Mouse (Mus musculus): ENCODE measurements around the gene Shroom3.

Shroom3 gene

DNA sequence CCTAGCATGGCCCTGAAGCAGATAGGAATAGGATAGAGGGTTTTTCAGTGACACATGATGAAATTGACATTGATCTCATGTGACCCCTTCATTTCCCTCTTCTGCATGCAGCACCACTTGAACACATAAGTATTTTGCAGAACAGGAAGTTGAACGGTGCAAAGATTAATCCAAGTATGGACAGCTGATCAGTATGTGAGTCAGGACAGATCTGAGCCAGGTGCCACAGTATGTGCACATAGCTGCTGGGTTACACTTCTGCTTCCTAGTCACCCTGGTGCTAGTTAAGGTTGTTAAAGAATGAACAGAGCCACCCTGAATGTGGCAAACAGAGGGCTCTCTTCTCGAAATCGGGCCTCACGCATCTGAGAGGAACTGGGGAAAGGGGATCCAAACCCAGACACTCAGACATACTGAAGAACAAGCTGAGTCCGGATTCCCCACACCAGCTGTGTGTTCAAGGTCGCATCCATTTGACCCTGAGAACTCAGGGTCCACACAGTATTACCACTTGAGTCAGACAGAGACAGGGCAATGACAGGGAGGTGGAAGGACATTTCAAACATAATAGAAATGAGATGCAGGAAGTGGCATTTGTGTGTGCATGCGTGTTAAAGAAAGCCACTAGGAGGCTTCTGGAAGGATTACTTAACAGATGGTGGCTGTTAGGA is 251.2 kb downstream of the Shroom3 start:
- ChIA-PET CTCF (interaction anchor here in 1 of 4 experiments (1.4 kb wide), 1 partner anchor 11 kb away, joined by 3 read pairs; no protein-coding TSS in a partner anchor), POLR2A (interaction anchor here (0.6 to 3.4 kb wide), 9 partner anchors 10 to 178 kb away, joined by 3 to 33 read pairs (median 3); no protein-coding TSS in a partner anchor)

DNA sequence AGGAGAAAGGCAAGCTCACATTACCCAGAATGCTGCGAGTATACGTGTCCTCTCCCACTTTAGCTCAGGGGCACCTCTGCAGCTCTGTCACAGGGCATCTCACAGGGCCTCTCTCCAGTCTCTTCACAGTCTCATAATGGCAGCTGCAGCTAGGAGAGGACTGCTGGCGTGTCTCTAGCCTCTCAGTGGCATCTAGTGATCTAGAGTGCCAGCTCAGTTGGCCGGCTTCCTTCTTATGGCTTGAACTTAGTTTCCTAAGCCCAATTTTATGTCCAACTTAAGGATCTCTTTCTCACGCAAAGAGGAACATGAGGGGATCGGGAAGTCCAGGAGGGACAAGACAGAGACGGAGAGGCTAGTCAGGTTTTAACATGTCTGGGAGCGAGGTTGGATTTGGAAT is 252.6 kb downstream of the Shroom3 start:
- ChIA-PET POLR2A (interaction anchor here in 2 of 4 experiments (0.6 to 3.4 kb wide), 16 partner anchors 8 to 246 kb away, joined by 3 to 33 read pairs (median 4); no protein-coding TSS in a partner anchor), CTCF (interaction anchor here in 1 of 4 experiments (0.6 to 1.1 kb wide), 5 partner anchors 11 to 44 kb away, joined by 3 to 5 read pairs (median 3); no protein-coding TSS in a partner anchor)

DNA sequence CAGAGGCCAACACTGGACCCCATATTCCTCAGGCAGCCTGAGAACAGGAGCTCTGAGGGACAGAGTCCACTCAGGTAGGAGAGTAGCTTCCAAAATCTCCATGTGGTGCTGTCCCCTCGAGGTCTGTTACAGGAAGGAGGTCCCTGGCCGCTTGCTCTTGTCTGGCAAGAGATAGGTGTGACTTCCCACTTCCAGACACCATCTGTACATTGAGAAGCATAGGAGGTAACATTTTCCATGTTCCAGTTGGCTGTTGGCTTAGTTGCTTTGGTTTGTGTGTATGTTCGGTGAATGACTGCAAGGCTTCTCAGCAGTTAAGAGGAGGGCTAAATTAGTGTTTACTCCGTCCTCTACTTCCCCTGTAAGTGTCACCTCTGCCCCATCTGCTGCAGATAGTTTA is 254.5 kb downstream of the Shroom3 start:
- POLR2A ChIA-PET = interaction anchor here in 2 of 4 experiments (0.9 to 7.3 kb wide), 7 partner anchors 10 to 82 kb away, joined by 3 to 40 read pairs (median 6); no protein-coding TSS in a partner anchor
- CTCF ChIA-PET = interaction anchor here in 1 of 4 experiments (1.1 kb wide), 1 partner anchor 17 kb away, joined by 3 read pairs; no protein-coding TSS in a partner anchor

DNA sequence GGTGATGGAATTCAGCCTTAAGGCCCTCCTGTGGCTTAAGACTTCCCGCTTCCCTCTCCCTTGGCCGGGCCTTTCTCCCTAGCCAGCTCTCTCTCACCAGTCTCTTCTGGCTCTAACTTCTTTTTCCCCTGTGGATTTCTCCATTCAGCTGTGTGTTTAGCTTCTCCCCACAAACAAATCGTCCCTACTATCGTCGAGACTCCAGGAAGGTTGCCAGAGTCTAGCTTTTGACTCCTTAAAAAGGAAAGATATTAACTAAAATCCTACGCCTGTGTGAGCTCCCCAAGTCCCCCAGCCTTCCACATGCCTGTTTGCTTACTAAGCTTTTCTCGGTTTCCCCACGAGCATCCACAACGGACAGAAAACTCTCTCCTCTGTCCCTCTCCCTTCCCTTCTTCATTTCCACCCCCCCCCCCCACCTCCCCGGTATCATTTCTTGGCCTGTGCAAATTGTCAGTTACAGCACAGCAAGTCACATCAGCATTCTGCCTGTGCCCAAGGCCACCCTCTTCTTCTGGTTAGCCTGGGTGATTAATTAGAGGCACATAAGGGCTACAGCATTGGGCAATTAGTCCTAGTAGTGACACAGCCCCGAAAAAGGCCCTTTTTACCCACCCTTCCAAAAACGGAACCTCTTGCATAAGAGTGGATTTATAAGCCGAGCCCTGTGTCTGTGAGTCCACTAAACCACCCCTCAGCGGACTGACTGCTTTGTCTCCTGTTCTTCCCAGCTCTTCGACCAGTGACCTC is 256.2 kb downstream of the Shroom3 start:
- ChIA-PET POLR2A (interaction anchor here (0.5 to 7.3 kb wide), 16 partner anchors 9 to 279 kb away, joined by 3 to 40 read pairs (median 3); no protein-coding TSS in a partner anchor), CTCF (interaction anchor here in 3 of 4 experiments (0.6 to 1.6 kb wide), 5 partner anchors 15 to 255 kb away, joined by 3 to 4 read pairs (median 4); no protein-coding TSS in a partner anchor)

DNA sequence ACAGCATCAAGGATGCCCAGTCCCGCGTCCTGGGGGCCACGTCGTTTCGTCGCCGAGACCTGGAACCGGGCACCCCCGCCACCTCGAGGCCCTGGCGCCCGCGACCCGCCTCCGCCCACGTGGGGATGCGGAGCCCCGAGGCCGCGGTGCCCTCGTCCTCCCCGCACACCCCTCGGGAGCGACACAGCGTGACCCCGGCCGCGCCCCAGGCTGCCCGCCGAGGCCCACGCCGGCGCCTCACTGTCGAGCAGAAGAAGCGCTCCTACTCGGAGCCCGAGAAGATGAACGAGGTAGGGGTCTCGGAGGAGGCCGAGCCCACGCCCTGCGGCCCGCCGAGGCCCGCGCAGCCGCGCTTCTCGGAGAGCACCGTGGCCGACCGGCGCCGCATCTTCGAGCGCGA is 258.9 kb downstream of the Shroom3 start:
- ChIA-PET POLR2A (interaction anchor here (0.5 to 7.3 kb wide), 18 partner anchors 8 to 246 kb away, joined by 3 to 40 read pairs (median 4); no protein-coding TSS in a partner anchor), CTCF (interaction anchor here (0.9 to 4.6 kb wide), 10 partner anchors 12 to 216 kb away, joined by 3 to 24 read pairs (median 4); no protein-coding TSS in a partner anchor)

DNA sequence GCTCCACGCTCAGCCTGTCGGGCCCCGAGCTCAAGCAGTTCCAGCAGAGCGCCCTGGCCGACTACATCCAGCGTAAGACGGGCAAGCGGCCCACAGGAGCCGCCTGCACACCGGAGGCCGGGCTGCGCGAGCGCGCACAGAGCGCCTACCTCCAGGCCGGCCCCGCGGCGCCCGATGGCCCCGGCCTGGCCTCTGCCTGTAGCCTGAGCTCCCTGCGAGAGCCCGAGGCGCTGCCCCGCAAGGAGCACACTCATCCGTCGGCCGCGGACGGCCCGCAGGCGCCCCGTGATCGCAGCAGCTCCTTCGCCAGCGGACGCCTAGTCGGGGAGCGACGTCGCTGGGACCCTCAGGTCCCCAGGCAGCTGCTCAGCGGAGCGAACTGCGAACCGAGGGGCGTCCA is 259.3 kb downstream of the Shroom3 start:
- ChIA-PET POLR2A (interaction anchor here (0.5 to 7.3 kb wide), 18 partner anchors 9 to 246 kb away, joined by 3 to 40 read pairs (median 4); no protein-coding TSS in a partner anchor), CTCF (interaction anchor here (0.7 to 4.6 kb wide), 14 partner anchors 11 to 442 kb away, joined by 3 to 24 read pairs (median 3); no protein-coding TSS in a partner anchor)

DNA sequence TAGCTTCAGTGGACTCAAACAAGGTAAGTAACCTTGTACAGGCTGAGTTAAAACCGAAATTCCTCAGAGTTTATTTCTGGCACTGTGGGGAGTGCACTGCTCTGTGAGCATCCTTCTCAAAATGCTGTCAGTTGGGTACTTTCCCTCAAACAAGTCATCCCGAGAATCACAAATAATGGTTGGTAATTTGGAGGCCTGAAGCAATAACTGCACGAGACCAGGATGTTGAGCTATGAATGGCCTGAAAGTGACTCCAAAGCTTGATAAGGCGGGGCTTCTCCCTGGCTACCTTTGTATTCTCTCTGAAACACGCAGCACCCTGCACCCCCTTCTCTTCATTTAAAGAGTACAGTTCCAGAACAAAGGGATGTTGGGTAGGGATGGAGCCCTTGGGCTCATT is 261.6 kb downstream of the Shroom3 start:
- POLR2A ChIA-PET = interaction anchor here in 2 of 4 experiments (0.6 to 2.5 kb wide), 17 partner anchors 9 to 261 kb away, joined by 3 to 9 read pairs (median 3); partner anchors contain the start of genes Sept11 (in 1 of the 2) and Shroom3 (in 1 of the 2)
- CTCF ChIA-PET = interaction anchor here in 3 of 4 experiments (0.8 to 4.6 kb wide), 5 partner anchors 10 to 216 kb away, joined by 3 to 24 read pairs (median 4); no protein-coding TSS in a partner anchor

DNA sequence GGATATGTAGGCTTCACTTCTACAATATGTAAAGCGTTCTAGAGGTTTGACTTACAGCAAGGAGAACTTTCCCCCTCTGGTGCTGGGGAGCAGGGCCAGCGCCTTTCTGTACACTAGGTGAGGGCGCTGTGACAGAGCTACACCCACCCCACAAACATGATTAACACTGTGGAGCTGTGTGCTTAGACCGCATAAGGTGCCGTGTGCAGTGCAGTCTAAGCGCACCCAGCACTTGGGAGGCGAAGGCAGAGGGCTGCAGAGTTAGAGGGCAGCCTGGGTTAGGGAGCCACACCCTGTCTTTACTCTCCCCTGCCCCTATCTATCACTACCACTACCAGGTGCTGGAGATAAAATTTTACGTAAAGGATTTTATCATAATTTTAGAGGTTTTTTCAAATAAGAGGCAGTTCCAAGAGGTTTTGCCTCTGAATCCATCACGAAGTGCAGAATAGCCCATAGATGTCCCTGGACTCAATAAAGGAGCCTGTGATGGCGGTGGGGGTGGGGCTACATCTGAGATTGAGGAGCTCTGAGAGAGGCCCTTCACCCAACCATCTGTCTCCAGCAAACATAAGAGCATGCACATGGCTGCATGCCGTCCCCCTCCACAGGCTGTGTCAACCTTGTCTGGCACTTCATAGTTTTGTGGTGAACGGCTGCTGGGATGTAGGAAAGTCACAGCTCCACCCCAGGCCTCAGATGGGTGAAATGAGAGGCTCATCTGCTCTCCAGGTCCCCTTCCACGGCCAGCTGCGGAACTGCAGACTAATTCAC is 265.9 kb downstream of the Shroom3 start:
- CTCF ChIA-PET = interaction anchor here in 3 of 4 experiments (0.7 to 2.2 kb wide), 5 partner anchors 21 to 321 kb away, joined by 3 to 7 read pairs (median 3); no protein-coding TSS in a partner anchor
- POLR2A ChIA-PET = interaction anchor here in 3 of 4 experiments (0.5 to 4.0 kb wide), 16 partner anchors 8 to 451 kb away, joined by 3 to 21 read pairs (median 4); no protein-coding TSS in a partner anchor

DNA sequence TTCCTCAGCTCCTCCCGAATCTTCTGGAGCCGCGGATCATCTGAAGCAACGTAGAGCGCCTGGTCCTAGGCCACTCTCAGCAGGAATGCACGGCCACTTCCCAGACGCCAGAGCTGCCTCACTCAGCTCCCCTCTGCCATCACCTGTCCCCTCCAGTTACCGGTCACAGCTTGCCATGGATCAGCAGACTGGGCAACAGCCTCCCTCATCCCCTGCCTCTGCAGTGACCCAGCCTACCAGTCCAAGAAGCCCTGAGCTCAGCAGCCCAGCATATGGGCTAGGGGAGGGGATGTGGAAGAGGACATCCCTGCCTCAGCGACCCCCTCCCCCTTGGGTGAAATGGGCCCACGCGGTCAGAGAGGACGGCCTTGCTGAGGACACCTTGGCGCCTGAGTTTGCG is 267.3 kb downstream of the Shroom3 start:
- ChIA-PET CTCF (interaction anchor here (0.6 to 2.2 kb wide), 8 partner anchors 9 to 268 kb away, joined by 3 to 7 read pairs (median 3); no protein-coding TSS in a partner anchor), POLR2A (interaction anchor here in 3 of 4 experiments (0.6 to 4.0 kb wide), 15 partner anchors 9 to 196 kb away, joined by 3 to 21 read pairs (median 4); no protein-coding TSS in a partner anchor)

DNA sequence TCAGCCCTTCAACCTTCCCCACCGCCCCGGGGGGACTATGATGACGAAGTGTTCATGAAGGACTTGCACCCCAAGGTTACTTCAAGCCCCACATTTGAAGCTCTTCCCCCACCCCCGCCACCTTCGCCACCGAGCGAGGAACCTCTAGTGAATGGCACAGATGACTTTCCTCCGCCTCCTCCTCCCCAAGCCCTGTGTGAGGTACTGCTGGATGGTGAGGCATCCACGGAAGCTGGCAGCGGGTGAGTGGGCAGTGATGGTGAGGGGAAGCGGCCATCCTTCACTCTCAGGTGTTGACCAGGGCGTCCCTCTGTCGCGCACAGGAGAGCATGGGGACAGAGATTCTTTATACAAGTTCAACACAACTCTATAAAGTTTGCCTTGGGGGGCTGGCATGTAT is 267.8 kb downstream of the Shroom3 start:
- ChIA-PET CTCF (interaction anchor here in 3 of 4 experiments (1.0 to 2.2 kb wide), 3 partner anchors 20 to 223 kb away, joined by 3 to 7 read pairs (median 6); no protein-coding TSS in a partner anchor), POLR2A (interaction anchor here in 2 of 4 experiments (0.7 to 4.0 kb wide), 7 partner anchors 8 to 268 kb away, joined by 3 to 21 read pairs (median 5); partner anchors contain the start of gene Shroom3 (in 1 of the 2))

DNA sequence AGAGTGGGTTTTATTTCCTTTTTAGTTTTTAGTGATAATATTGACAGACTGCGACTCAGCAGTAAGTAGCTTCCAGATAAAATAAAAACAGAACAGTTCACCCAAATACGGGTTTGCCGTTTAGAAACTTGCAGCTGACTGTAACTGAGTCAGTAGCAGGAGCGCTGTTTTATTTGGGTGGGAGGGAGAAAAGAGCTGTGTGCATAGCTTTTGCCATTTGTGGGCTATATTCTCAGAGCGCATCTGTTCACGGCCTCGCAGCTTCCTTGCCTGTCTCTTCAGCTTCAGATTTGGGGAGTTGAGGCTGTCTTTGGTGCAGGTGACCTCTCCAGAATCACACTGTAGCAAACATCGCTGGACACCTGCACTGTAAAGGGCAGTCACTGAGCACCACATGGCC is 270.6 kb downstream of the Shroom3 start:
- POLR2A ChIA-PET = interaction anchor here (0.5 to 2.1 kb wide), 12 partner anchors 11 to 226 kb away, joined by 3 to 10 read pairs (median 3); no protein-coding TSS in a partner anchor

DNA sequence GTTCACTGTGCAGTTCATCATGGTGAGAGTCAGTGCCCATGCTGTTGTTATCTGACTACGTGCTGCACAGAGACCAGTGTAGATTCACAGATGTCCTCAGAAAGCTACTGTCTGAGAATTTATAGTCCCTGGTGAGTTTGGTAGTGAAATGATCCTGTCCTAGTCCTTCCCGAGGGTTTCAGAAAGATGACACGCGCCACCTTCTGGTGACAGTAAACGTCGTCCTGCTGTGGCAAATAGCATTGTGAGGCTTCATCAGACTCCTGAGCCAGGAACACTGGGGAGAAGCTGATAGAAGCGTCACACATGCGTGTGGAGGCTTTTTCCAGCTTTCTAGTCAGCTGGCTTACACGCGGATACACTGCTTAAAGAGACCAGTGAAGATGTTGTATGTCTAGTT is 271.1 kb downstream of the Shroom3 start:
- POLR2A ChIA-PET = interaction anchor here (0.6 to 2.1 kb wide), 16 partner anchors 9 to 256 kb away, joined by 3 to 10 read pairs (median 4); no protein-coding TSS in a partner anchor
- CTCF ChIA-PET = interaction anchor here (0.6 to 4.4 kb wide), 41 partner anchors 8 to 337 kb away, joined by 3 to 47 read pairs (median 4); no protein-coding TSS in a partner anchor

More for the DNA sequence above, 270.6 kb downstream of the Shroom3 start:
- CTCF ChIA-PET = interaction anchor here (0.7 to 4.4 kb wide), 25 partner anchors 9 to 337 kb away, joined by 3 to 47 read pairs (median 5); no protein-coding TSS in a partner anchor

DNA sequence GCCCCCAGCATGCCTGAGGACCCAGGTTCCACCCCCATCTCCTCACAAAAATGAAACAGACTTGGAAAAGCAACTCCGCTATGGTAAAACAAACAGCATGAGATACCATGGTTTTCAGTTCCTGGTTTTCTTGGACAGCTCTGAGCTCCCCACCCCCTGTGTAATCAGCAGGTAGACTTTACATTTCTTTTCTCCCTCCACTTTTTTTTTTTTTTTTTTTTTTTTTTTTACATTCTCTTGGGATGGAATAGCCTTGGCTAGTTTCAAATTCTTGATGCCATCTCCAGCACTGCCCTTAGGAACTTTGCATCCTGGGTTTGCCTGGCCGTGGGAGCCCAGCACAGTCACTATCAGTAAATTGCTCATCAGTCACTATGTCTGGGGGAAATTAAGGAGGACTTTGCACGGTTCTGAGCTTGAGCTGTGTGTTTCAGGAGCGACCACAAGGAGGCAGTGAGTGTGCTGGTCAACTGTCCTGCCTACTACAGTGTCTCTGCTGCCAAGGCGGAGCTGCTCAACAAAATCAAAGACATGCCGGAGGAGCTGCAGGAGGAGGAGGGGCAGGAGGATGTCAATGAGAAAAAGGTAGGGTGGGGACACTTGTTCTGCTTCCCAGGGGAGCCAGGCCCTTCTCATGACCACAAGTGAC is 271.7 kb downstream of the Shroom3 start:
- ChIA-PET POLR2A (interaction anchor here in 3 of 4 experiments (0.5 to 2.1 kb wide), 18 partner anchors 10 to 345 kb away, joined by 3 to 10 read pairs (median 3); no protein-coding TSS in a partner anchor), CTCF (interaction anchor here (0.5 to 4.4 kb wide), 50 partner anchors 8 to 351 kb away, joined by 3 to 47 read pairs (median 4); no protein-coding TSS in a partner anchor)

DNA sequence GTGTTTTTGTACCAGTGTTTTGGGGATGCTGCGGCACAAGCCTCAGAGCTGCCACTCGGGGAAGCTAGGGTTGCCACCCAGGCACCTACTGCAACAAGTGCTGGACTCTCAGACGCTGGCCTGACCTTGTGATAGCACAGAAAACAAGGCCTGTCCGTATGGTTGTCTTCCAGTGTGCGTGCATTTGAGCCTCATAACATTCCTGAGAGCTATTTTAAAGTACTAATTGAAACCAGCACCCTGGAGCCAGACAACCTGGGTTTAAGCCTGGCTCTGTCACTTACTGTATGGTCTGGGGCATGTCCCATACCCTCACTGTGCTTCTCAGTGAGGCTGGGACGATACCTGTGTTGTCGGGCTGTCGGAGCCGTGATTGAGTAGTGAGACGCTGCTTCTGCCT is 276.1 kb downstream of the Shroom3 start:
- CTCF ChIA-PET = interaction anchor here (0.7 to 5.3 kb wide), 9 partner anchors 9 to 234 kb away, joined by 3 to 36 read pairs (median 4); no protein-coding TSS in a partner anchor

DNA sequence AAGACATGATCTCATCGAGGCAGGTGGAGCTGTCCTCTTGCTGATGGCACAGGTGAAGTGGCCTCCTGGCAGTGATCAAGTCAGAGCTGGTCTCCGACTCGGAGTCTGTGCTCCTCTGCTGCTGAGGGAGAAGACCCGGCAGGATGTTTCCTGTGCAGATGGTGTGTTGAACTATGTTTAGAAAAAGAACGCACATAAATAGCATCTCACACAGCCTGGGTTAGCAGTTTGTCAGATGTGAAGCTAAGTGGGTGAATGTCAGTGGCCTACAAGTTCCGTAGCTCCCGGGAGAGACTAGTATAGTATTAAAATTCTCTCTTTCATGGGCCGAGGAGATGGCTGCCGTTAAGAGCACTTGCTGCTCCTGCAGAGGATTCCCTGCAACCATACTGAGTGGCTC is 276.5 kb downstream of the Shroom3 start:
- ChIA-PET POLR2A (interaction anchor here in 3 of 4 experiments (1.2 to 4.1 kb wide), 8 partner anchors 9 to 35 kb away, joined by 3 to 21 read pairs (median 5); no protein-coding TSS in a partner anchor), CTCF (interaction anchor here (0.5 to 5.3 kb wide), 10 partner anchors 10 to 364 kb away, joined by 3 to 36 read pairs (median 4); no protein-coding TSS in a partner anchor)

More for the DNA sequence above, 276.1 kb downstream of the Shroom3 start:
- POLR2A ChIA-PET = interaction anchor here in 3 of 4 experiments (1.1 to 4.1 kb wide), 8 partner anchors 9 to 203 kb away, joined by 3 to 21 read pairs (median 4); no protein-coding TSS in a partner anchor

DNA sequence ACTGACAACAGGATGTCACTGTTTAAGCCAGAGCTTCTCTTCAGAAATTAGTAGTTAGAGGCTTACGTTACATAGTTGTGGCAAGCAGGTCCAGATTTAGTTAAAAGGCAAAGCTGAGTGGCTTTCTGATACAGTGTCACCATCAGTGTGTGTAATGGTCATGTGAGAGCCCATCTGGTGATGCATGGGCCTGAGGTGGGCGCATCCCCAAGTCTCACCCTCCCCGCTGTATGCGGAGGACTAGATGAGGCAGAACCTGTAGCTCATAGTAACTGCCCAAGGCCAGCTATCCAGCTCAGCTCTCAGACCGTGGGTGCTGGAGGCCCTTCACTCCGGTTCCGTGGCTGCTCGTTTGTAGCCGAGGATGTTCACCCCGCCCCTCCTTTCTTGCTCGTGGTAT is 278.1 kb downstream of the Shroom3 start:
- ChIA-PET POLR2A (interaction anchor here in 3 of 4 experiments (0.8 to 4.1 kb wide), 21 partner anchors 9 to 307 kb away, joined by 3 to 21 read pairs (median 4); no protein-coding TSS in a partner anchor), CTCF (interaction anchor here (0.6 to 5.3 kb wide), 13 partner anchors 8 to 236 kb away, joined by 3 to 36 read pairs (median 6); no protein-coding TSS in a partner anchor)
